9 mouse cellular contexts compared by ENCODE assay signal in genomic region chr4:120189941-120190340, GRCm38 (mm10). TPM values are rescaled to one million over a fixed set of nuclear protein-coding genes. Genes with fewer than 3 reads are reported as not detected.
DNase-seq lines count a peak whose midpoint lies in the region; ATAC-seq lines count a peak whose summit lies in the region.
"Had no signal": no experiment of that assay in that cellular context is flagged by ENCODE, and none has a peak within 500 bp of the region (broad histone marks: within the 10 kb centered on the region; RNA-seq: fewer than 3 reads in every experiment).

No protein-coding gene starts in this region.

- WGBS in hindbrain, embryonic 13.5 days = 28% methylated on average over 2 of the region's 2 CpGs

- no peak overlapping the region for H3K4me3 ChIP-seq in hindbrain, embryonic 13.5 days
- H3K4me3 ChIP-seq: limb, embryonic 15.5 days had no signal

- no peak overlapping the region for H3K4me2 ChIP-seq in hindbrain, embryonic 13.5 days
- H3K4me2 ChIP-seq: limb, embryonic 15.5 days had no signal

- H3K4me1 ChIP-seq in hindbrain, embryonic 13.5 days (replicated peaks) = peaks cover 22% of the 10 kb centered on the region

- no peaks in the 10 kb centered on the region for H3K9me3 ChIP-seq in hindbrain, embryonic 13.5 days
- H3K9me3 ChIP-seq: limb, embryonic 15.5 days had no signal

- no peaks in the 10 kb centered on the region for H3K36me3 ChIP-seq in hindbrain, embryonic 13.5 days
- H3K36me3 ChIP-seq: limb, embryonic 15.5 days had no signal

- intact Hi-C loops in left cerebral cortex, postnatal 4 days (cut with DNase I) = no loop called here

- ATAC-seq in hindbrain, embryonic 13.5 days (ENCODE audit: low FRiP score) = peak; percentile 34; the same call in 1 of the 2 replicates

- H3K27me3 ChIP-seq in hindbrain, embryonic 13.5 days = 0 out of 2 replicates have a peak, but pooled peaks cover 4% of the 10 kb centered on the region
- H3K27me3 ChIP-seq: limb, embryonic 15.5 days had no signal

- H3K27ac ChIP-seq in hindbrain, embryonic 13.5 days = peak overlapping the region; percentile 61; the same call in 1 of the 2 replicates
- H3K27ac ChIP-seq: limb, embryonic 15.5 days had no signal

- DNase-seq in MN1 (ENCODE audit: low spot score) = peak; percentile 65
- peak; percentile 83 to 90 for DNase-seq in cerebellum, postnatal 10 days
- DNase-seq in left cerebral cortex, postnatal 4 days = peak; percentile 90
- no peak for DNase-seq in adrenal gland, adult 2 months
- DNase-seq in embryo, embryonic 10 days (ENCODE audit: low spot score) = no peak
- no peak for DNase-seq in kidney, postnatal 25 days
- no peak for DNase-seq in B cell, adult 2 months

- H3K9ac ChIP-seq in hindbrain, embryonic 13.5 days = no peak overlapping the region
- H3K9ac ChIP-seq: limb, embryonic 15.5 days had no signal

RNA-seq across cellular contexts. Expression of gene Edn2, which starts 28.9 kb away (rescaled TPM):
- polyA plus RNA-seq in hindbrain, embryonic 13.5 days (2015; fragmentation: Nextera tagmentation; extraction: Ambion mirVana) = 0.12 TPM in 1 of 2 replicates, not detected in the other
- total RNA-seq in left cerebral cortex, postnatal 4 days (2021) = not detected
- not detected for total RNA-seq in adrenal gland, adult 2 months (2021)
- not detected in 2 replicates for polyA plus RNA-seq in adrenal gland, adult 2 months (2012; rRNA removed)

Comparison
In these comparisons a context has a peak if more than half of its experiments do, and no peak if none do; other contexts are left out.
1. DNase-seq: peak in MN1 (single experiment), cerebellum, postnatal 10 days (2 of 2) and left cerebral cortex, postnatal 4 days (single experiment); none in adrenal gland, adult 2 months (single experiment), embryo, embryonic 10 days (single experiment), kidney, postnatal 25 days (0 of 2) and B cell, adult 2 months (0 of 2).